Mouse (Mus musculus): ENCODE measurements at regions not wholly inside any gene's neighbourhood (a gene's known extent, or its start where the extent isn't known, plus 50 kb on each side); places are given as distances from the start of the nearest gene placed in this dataset.

GRCm38 (mm10) chr10:38147421-38147820 is 674.2 kb downstream of the Rfpl4b start:
- DNase-seq, result no peak

- DNase-seq, result no peak
These were observed 682.4 kb downstream of the Rfpl4b start for GRCm38 (mm10) chr10:38139196-38139595.

GRCm38 (mm10) chr10:38121911-38122573 is 699.5 kb downstream of the Rfpl4b start:
- no peak for DNase-seq

- no peak for DNase-seq
These were observed 703.0 kb downstream of the Rfpl4b start for GRCm38 (mm10) chr10:38118601-38119000.

GRCm38 (mm10) chr10:38116516-38116915 is 705.1 kb downstream of the Rfpl4b start:
- DNase-seq, result no peak

- no peak for DNase-seq
These were observed 707.4 kb downstream of the Rfpl4b start for GRCm38 (mm10) chr10:38114194-38114593.

- no peak for DNase-seq
These were observed 713.0 kb downstream of the Rfpl4b start for GRCm38 (mm10) chr10:38108591-38108990.

GRCm38 (mm10) chr10:38103570-38103969 is 718.0 kb downstream of the Rfpl4b start:
- DNase-seq, result no peak

- DNase-seq, result no peak
These were observed 743.1 kb downstream of the Rfpl4b start for GRCm38 (mm10) chr10:38078521-38078920.

GRCm38 (mm10) chr10:38072394-38072793 is 749.2 kb downstream of the Rfpl4b start:
- DNase-seq, result no peak

GRCm38 (mm10) chr10:38059050-38059449 is 762.5 kb downstream of the Rfpl4b start:
- no peak for DNase-seq

GRCm38 (mm10) chr10:38010452-38010851 is 811.1 kb downstream of the Rfpl4b start:
- DNase-seq, result no peak

GRCm38 (mm10) chr10:37995691-37996445 is 825.7 kb downstream of the Rfpl4b start:
- DNase-seq, result no peak

- DNase-seq, result no peak
These were observed 833.0 kb downstream of the Rfpl4b start for GRCm38 (mm10) chr10:37988297-37989263.

GRCm38 (mm10) chr10:37978899-37979539 is 840.3 kb upstream of the Marcks start:
- DNase-seq, result no peak

- no peak for DNase-seq
These were observed 821.3 kb upstream of the Marcks start for GRCm38 (mm10) chr10:37960051-37960450.

GRCm38 (mm10) chr10:37914780-37915179 is 776.1 kb upstream of the Marcks start:
- no peak for DNase-seq

GRCm38 (mm10) chr10:37911669-37912068 is 772.9 kb upstream of the Marcks start:
- DNase-seq, result no peak

- DNase-seq, result no peak
These were observed 769.6 kb upstream of the Marcks start for GRCm38 (mm10) chr10:37908276-37908675.

- DNase-seq, result no peak
These were observed 769.0 kb upstream of the Marcks start for GRCm38 (mm10) chr10:37907731-37908130.

- no peak for DNase-seq
These were observed 749.2 kb upstream of the Marcks start for GRCm38 (mm10) chr10:37887961-37888360.

- DNase-seq, result no peak
These were observed 742.1 kb upstream of the Marcks start for GRCm38 (mm10) chr10:37880841-37881240.

GRCm38 (mm10) chr10:37873925-37874324 is 735.2 kb upstream of the Marcks start:
- DNase-seq, result no peak

Measured in right cerebral cortex, postnatal 14 days (tissue).